Mouse (Mus musculus): ENCODE results near the gene Srgn.

DNA sequence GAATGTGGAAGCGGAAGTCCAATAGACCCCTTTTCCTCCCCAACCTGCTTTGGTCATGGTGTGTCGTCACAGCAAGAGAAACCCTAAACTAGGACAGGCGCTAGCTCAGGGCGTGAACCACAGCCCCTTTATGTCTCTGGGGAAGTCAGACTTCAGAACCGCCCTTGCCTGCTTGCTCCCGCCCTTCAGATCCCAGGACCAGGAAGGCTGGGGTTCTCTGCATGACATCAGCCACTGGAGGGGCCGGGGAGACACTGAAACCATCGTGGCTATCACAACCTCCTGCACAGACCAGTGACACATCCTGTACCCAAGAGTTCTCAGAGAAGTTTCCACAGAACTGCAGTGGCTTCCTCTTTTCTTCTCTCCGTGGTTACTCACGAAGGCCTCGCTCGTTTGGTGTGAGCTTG is 16.2 kb upstream of the Srgn start:
- TF ChIP-seq CTCF (IDR thresholded peaks at IDR 0.05) (no peak), EP300 (IDR thresholded peaks at IDR 0.05) (no peak)
